Mouse (Mus musculus) NIH3T3 (cell line): ENCODE data around the gene 1700125H20Rik.
"Not testable (repeated sequence)": the region's sequence is repeated elsewhere in the genome, so short reads cannot be mapped to it uniquely, and the experiment has no call there.

Experiments used
- DNase-seq: peaks from one replicate; pipeline ENCODE4 v3.0.0-alpha.2; 2012; ENCODE audit warnings: low read depth

1700125H20Rik gene

GRCm38 (mm10) chr11:85170058-85170740, at the start of gene 1700125H20Rik:
1700125H20Rik (plus strand) TSS chr11:85170404.
- peak; percentile 95 for DNase-seq

GRCm38 (mm10) chr11:85122073-85122472, 48.1 kb upstream of the 1700125H20Rik start:
- no peak for DNase-seq

GRCm38 (mm10) chr11:85123267-85123992, 46.8 kb upstream of the 1700125H20Rik start:
- DNase-seq: no peak

- DNase-seq: peak; percentile 53
Measured at GRCm38 (mm10) chr11:85126257-85127102, 43.7 kb upstream of the 1700125H20Rik start.

- no peak for DNase-seq
Measured at GRCm38 (mm10) chr11:85128883-85129282, 41.3 kb upstream of the 1700125H20Rik start.

GRCm38 (mm10) chr11:85131542-85131941, 38.7 kb upstream of the 1700125H20Rik start:
- DNase-seq: no peak

- peak; percentile 31 for DNase-seq
Measured at GRCm38 (mm10) chr11:85138776-85139474, 31.3 kb upstream of the 1700125H20Rik start.

- peak; percentile 100 for DNase-seq
Measured at GRCm38 (mm10) chr11:85139581-85140540, 30.3 kb upstream of the 1700125H20Rik start, which contains the start of gene Usp32. Usp32 (minus strand) TSS chr11:85140161.

- peak; percentile 93 for DNase-seq
Measured at GRCm38 (mm10) chr11:85152256-85152930, 17.8 kb upstream of the 1700125H20Rik start.

- peak; percentile 37 for DNase-seq
Measured at GRCm38 (mm10) chr11:85157301-85157700, 12.9 kb upstream of the 1700125H20Rik start.

- DNase-seq: not testable (repeated sequence)
Measured at GRCm38 (mm10) chr11:85163014-85163413, 7.2 kb upstream of the 1700125H20Rik start.

- no peak for DNase-seq
Measured at GRCm38 (mm10) chr11:85164371-85164770, 5.8 kb upstream of the 1700125H20Rik start.

- no peak for DNase-seq
Measured at GRCm38 (mm10) chr11:85167503-85167902, 2.7 kb upstream of the 1700125H20Rik start.

GRCm38 (mm10) chr11:85170833-85171232, 629 bp downstream of the 1700125H20Rik start:
- no peak for DNase-seq

GRCm38 (mm10) chr11:85175941-85176340, 5.7 kb downstream of the 1700125H20Rik start:
- peak; percentile 83 for DNase-seq

- no peak for DNase-seq
Measured at GRCm38 (mm10) chr11:85177761-85178160, 7.6 kb downstream of the 1700125H20Rik start.

- DNase-seq: no peak
Measured at GRCm38 (mm10) chr11:85178413-85178812, 8.2 kb downstream of the 1700125H20Rik start.

- peak; percentile 74 for DNase-seq
Measured at GRCm38 (mm10) chr11:85182617-85183283, 12.5 kb downstream of the 1700125H20Rik start.

GRCm38 (mm10) chr11:85183284-85183779, 13.1 kb downstream of the 1700125H20Rik start:
- peak; percentile 31 for DNase-seq
